In genomic region chr12:71540279-71540678, GRCm38 (mm10) we compare ENCODE assay signal across 30 mouse cellular contexts.
"Had no signal": no experiment of that assay in that cellular context is flagged by ENCODE, and none has a peak within 500 bp of the region (broad histone marks: within the 10 kb centered on the region; RNA-seq: fewer than 3 reads in every experiment).

No protein-coding gene starts in this region.

- H3K27ac ChIP-seq: left cerebral cortex, adult 2 months; limb, embryonic 10.5 days; limb, embryonic 12.5 days; limb, embryonic 13.5 days; limb, embryonic 15.5 days; liver, embryonic 12.5 days; liver, embryonic 13.5 days; liver, embryonic 14.5 days; liver, embryonic 15.5 days; lung, embryonic 15.5 days; macrophage; midbrain, embryonic 10.5 days; midbrain, embryonic 12.5 days; midbrain, embryonic 13.5 days; midbrain, embryonic 15.5 days had no signal

- H3K4me1 ChIP-seq: liver, embryonic 12.5 days; liver, embryonic 13.5 days; liver, embryonic 15.5 days; megakaryocyte, embryonic 14.5 days had no signal

- DNase-seq: left cerebral cortex, postnatal 4 days; liver; liver, embryonic 13.5 days; liver, postnatal 0 days; lung, adult 18-20 months; lung, adult 2 months; lung, embryonic 14.5 days; lung, postnatal 10 days; lung, postnatal 14 days; lung, postnatal 36 days; lung, postnatal 4 days; midbrain, embryonic 14.5 days had no signal

- H3K27me3 ChIP-seq: limb, embryonic 15.5 days; liver, embryonic 12.5 days; liver, embryonic 13.5 days; liver, embryonic 15.5 days; lung, embryonic 15.5 days; megakaryocyte, embryonic 14.5 days; midbrain, embryonic 13.5 days; midbrain, embryonic 15.5 days had no signal

- H3K9ac ChIP-seq: limb, embryonic 12.5 days; limb, embryonic 13.5 days; limb, embryonic 15.5 days; liver, embryonic 12.5 days; liver, embryonic 13.5 days; liver, embryonic 14.5 days; liver, embryonic 15.5 days; liver, postnatal 0 days; lung, embryonic 14.5 days; lung, embryonic 15.5 days; midbrain, embryonic 12.5 days; midbrain, embryonic 13.5 days; midbrain, embryonic 15.5 days had no signal

- H3K9me3 ChIP-seq: limb, embryonic 10.5 days; limb, embryonic 12.5 days; limb, embryonic 13.5 days; limb, embryonic 15.5 days; liver, embryonic 12.5 days; liver, embryonic 13.5 days; liver, embryonic 15.5 days; lung, embryonic 15.5 days; midbrain, embryonic 10.5 days; midbrain, embryonic 12.5 days; midbrain, embryonic 13.5 days; midbrain, embryonic 15.5 days had no signal

- H3K4me3 ChIP-seq: left cerebral cortex, adult 2 months; limb, embryonic 10.5 days; limb, embryonic 12.5 days; limb, embryonic 13.5 days; limb, embryonic 15.5 days; liver, embryonic 12.5 days; liver, embryonic 13.5 days; liver, embryonic 15.5 days; lung, embryonic 15.5 days; megakaryocyte, embryonic 14.5 days; midbrain, embryonic 10.5 days; midbrain, embryonic 12.5 days; midbrain, embryonic 13.5 days; midbrain, embryonic 15.5 days; myocyte had no signal

- H3K36me3 ChIP-seq: limb, embryonic 10.5 days; limb, embryonic 12.5 days; limb, embryonic 13.5 days; limb, embryonic 15.5 days; liver, embryonic 12.5 days; liver, embryonic 13.5 days; liver, embryonic 15.5 days; lung, embryonic 15.5 days; midbrain, embryonic 10.5 days; midbrain, embryonic 12.5 days; midbrain, embryonic 13.5 days; midbrain, embryonic 15.5 days had no signal

- H3K4me2 ChIP-seq: limb, embryonic 12.5 days; limb, embryonic 13.5 days; limb, embryonic 15.5 days; liver, embryonic 11.5 days; liver, embryonic 12.5 days; liver, embryonic 13.5 days; liver, embryonic 15.5 days; lung, embryonic 14.5 days; lung, embryonic 15.5 days; midbrain, embryonic 12.5 days; midbrain, embryonic 13.5 days; midbrain, embryonic 15.5 days had no signal

- ATAC-seq: liver, embryonic 12.5 days; liver, postnatal 0 days; lung, postnatal 0 days; midbrain, embryonic 13.5 days; midbrain, embryonic 15.5 days had no signal
